Mouse (Mus musculus) embryo, embryonic 11 days (tissue): ENCODE results near the gene Il1r2.

Source experiments
- DNase-seq: peaks from one replicate; pipeline ENCODE4 v3.0.0-alpha.2; 2015

Gene Il1r2

GRCm38 (mm10) chr1:40139798-40140532, 66.1 kb downstream of the Il1r2 start:
- no peak for DNase-seq

- DNase-seq = no peak
Observed at GRCm38 (mm10) chr1:40156096-40156495, 82.2 kb downstream of the Il1r2 start.

- no peak for DNase-seq
Observed at GRCm38 (mm10) chr1:40163329-40163917, 89.5 kb downstream of the Il1r2 start.

- no peak for DNase-seq
Observed at GRCm38 (mm10) chr1:40164331-40164730, 90.5 kb downstream of the Il1r2 start.

GRCm38 (mm10) chr1:40167585-40167984, 93.7 kb downstream of the Il1r2 start:
- DNase-seq = no peak

GRCm38 (mm10) chr1:40171878-40172277, 98.0 kb downstream of the Il1r2 start:
- DNase-seq = no peak

GRCm38 (mm10) chr1:40174146-40174545, 100.3 kb downstream of the Il1r2 start:
- no peak for DNase-seq
